In the genomic region with DNA sequence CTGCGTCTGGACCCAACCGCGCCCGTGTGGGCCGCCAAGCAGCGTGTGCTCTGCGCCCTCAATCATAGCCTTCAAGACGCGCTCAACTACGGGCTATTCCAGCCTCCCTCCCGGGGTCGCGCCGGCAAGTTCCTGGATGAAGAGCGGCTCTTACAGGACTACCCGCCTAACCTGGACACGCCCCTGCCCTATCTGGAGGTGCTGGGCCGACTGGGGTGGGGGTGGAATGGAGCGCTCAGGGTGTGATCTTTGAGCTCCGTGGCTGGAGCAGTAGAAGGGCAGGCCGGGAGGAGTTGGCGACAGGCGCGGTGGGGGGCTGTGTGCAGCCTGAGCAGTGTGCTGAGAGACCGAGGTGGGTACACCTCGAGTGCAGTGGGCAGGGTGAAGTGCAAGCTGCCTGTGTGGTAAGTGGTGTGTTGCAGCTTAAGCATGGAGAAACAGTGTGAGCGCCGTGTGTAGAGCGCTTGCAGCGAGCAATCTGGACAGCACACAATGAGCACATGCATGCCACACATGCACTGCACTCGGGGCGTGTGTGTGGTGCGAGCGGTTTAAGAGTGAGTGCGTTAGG, we compare ENCODE assay signal across 8 mouse cellular contexts. TPM values are rescaled to one million over a fixed set of nuclear protein-coding genes. Genes with fewer than 3 reads are reported as not detected.
DNase-seq lines count a peak whose midpoint lies in the region; ATAC-seq and TF ChIP-seq lines count a peak whose summit lies in the region.

No protein-coding gene starts in this region.

- H3ac ChIP-seq in myocyte (ENCODE audit: control insufficient read depth, insufficient read length): peak overlapping the region; percentile 51

- TF ChIP-seq CTCF in intestine, postnatal 0 days (IDR thresholded peaks at IDR 0.05; ENCODE audit: low read depth): no peak

- WGBS in kidney, embryonic 16.5 days: under 1% methylated on average over 35 of the region's 35 CpGs
- WGBS in intestine, postnatal 0 days: 2% methylated on average over 35 of the region's 35 CpGs

- no peak for DNase-seq in kidney, postnatal 14 days
- DNase-seq in brain, adult 2 months (ENCODE audit: low read depth, low spot score): peak; percentile 66
- no peak for DNase-seq in layer of hippocampus, adult 8-10 months (ENCODE audit: low spot score in 2 of 2)
- DNase-seq in frontal cortex, postnatal 36 days (ENCODE audit: low spot score in 2 of 2): no peak

- H3K27me3 ChIP-seq in kidney, embryonic 16.5 days (ENCODE audit: insufficient read depth, low read length): peaks cover 5% of the 10 kb centered on the region; the same call in 1 of the 2 replicates
- peaks cover 31% of the 10 kb centered on the region for H3K27me3 ChIP-seq in intestine, postnatal 0 days (replicated peaks; ENCODE audit: control insufficient read depth, insufficient read depth, low read length)
- H3K27me3 ChIP-seq in myocyte (ENCODE audit: control insufficient read depth, insufficient read depth, insufficient read length): peaks cover 10% of the 10 kb centered on the region

- H3K9ac ChIP-seq in kidney, embryonic 16.5 days (replicated peaks; ENCODE audit: low read length): peak overlapping the region; percentile 83
- 0 out of 2 replicates have a peak overlapping the region, but pooled peaks have one; percentile 55 for H3K9ac ChIP-seq in intestine, postnatal 0 days (ENCODE audit: low read depth, low read length)

- TF ChIP-seq POLR2A in myocyte (IDR thresholded peaks at IDR 0.05; ENCODE audit: insufficient read length, low read depth): no peak

- H3K4me3 ChIP-seq in kidney, embryonic 16.5 days (ENCODE audit: low read length): peak overlapping the region; percentile 69
- peak overlapping the region; percentile 67 for H3K4me3 ChIP-seq in intestine, postnatal 0 days (ENCODE audit: low read depth, low read length)
- peak overlapping the region; percentile 22 for H3K4me3 ChIP-seq in myocyte

- peaks cover 16% of the 10 kb centered on the region for H3K4me1 ChIP-seq in kidney, embryonic 16.5 days (ENCODE audit: insufficient read depth, low read length)
- H3K4me1 ChIP-seq in intestine, postnatal 0 days (replicated peaks; ENCODE audit: control insufficient read depth, insufficient read depth, low read length): no peaks in the 10 kb centered on the region

- no peaks in the 10 kb centered on the region for H3K9me3 ChIP-seq in kidney, embryonic 16.5 days (ENCODE audit: low read length)
- H3K9me3 ChIP-seq in intestine, postnatal 0 days (ENCODE audit: control insufficient read depth): no peaks in the 10 kb centered on the region

- peaks cover 6% of the 10 kb centered on the region; the same call in 1 of the 2 replicates for H3K36me3 ChIP-seq in kidney, embryonic 16.5 days (ENCODE audit: insufficient read depth, low read length)
- H3K36me3 ChIP-seq in intestine, postnatal 0 days (ENCODE audit: control insufficient read depth, insufficient read depth): no peaks in the 10 kb centered on the region
- H3K36me3 ChIP-seq in myocyte (ENCODE audit: control insufficient read depth, insufficient read depth): no peaks in the 10 kb centered on the region

- H3K27ac ChIP-seq in kidney, embryonic 16.5 days (ENCODE audit: low read length): no peak overlapping the region
- H3K27ac ChIP-seq in intestine, postnatal 0 days (ENCODE audit: low read depth, low read length): no peak overlapping the region

- peak overlapping the region; percentile 94 for H3K4me2 ChIP-seq in kidney, embryonic 16.5 days (replicated peaks; ENCODE audit: low read depth, low read length)
- H3K4me2 ChIP-seq in intestine, postnatal 0 days (replicated peaks; ENCODE audit: low read depth): peak overlapping the region; percentile 98
- peak overlapping the region; percentile 62 for H3K4me2 ChIP-seq in myocyte (ENCODE audit: low read depth)

- no peaks in the 10 kb centered on the region for H3K79me2 ChIP-seq in myocyte (ENCODE audit: control insufficient read depth, insufficient read depth)

- peak; percentile 39 for ATAC-seq in kidney, embryonic 16.5 days (ENCODE audit: low FRiP score, low TSS enrichment)
- ATAC-seq in erythroblast, adult 5-6 weeks (replicated peaks; ENCODE audit: low FRiP score, poor library complexity, severe bottlenecking): peak; percentile 35
- peak; percentile 5; the same call in 1 of the 2 replicates for ATAC-seq in intestine, postnatal 0 days

TF ChIP-seq in myocyte, 11 proteins besides CTCF, POLR2A, EP300 and RAD21:
- no peak for TF ChIP-seq SRF (IDR thresholded peaks at IDR 0.05; ENCODE audit: control insufficient read depth, insufficient read length, low read depth)
- TF ChIP-seq TCF12 (IDR thresholded peaks at IDR 0.05; ENCODE audit: insufficient read depth, poor library complexity, severe bottlenecking): no peak
- no peak for TF ChIP-seq REST (IDR thresholded peaks at IDR 0.05; ENCODE audit: insufficient read depth, insufficient read length)
- no peak for TF ChIP-seq MAX (IDR thresholded peaks at IDR 0.05; ENCODE audit: low read depth)
- no peak for TF ChIP-seq USF1 (IDR thresholded peaks at IDR 0.05; ENCODE audit: low read depth)
- no peak for TF ChIP-seq POLR2AphosphoS2 (IDR thresholded peaks at IDR 0.05; ENCODE audit: insufficient read length, low read depth)
- no peak for TF ChIP-seq E2F4 (IDR thresholded peaks at IDR 0.05; ENCODE audit: insufficient read depth)
- no peak for TF ChIP-seq MYOG (IDR thresholded peaks at IDR 0.05; ENCODE audit: control insufficient read depth in 1 of 3, insufficient read depth in 1 of 3, insufficient read length in 2 of 3, low read depth in 2 of 3)
- TF ChIP-seq TCF3 (IDR thresholded peaks at IDR 0.05; ENCODE audit: insufficient read length, low read depth): no peak
- TF ChIP-seq MYOD1 (IDR thresholded peaks at IDR 0.05; ENCODE audit: control insufficient read depth in 1 of 3, insufficient read length in 2 of 3, low read depth in 2 of 3): no peak
- no peak for TF ChIP-seq CEBPB (IDR thresholded peaks at IDR 0.05; ENCODE audit: insufficient read depth, poor library complexity, severe bottlenecking)

RNA-seq across cellular contexts. Expression of gene Shank3, which starts 0.9 kb away (rescaled TPM):
- 1.8 and 2.9 TPM in 2 replicates for polyA plus RNA-seq in kidney, embryonic 16.5 days (2015; fragmentation: Nextera tagmentation; extraction: Ambion mirVana)
- total RNA-seq in erythroblast, adult 5-6 weeks (2015; ENCODE audit: low replicate concordance): 0.63 and 0.77 TPM in 2 replicates
- 0.98 and 1.0 TPM in 2 replicates for total RNA-seq in erythroblast, adult 5-6 weeks (2017; ENCODE audit: low replicate concordance)
- 0.51 and 0.73 TPM in 2 replicates for polyA plus RNA-seq in intestine, postnatal 0 days (2015; fragmentation: Nextera tagmentation; extraction: Ambion mirVana)
- polyA plus RNA-seq in myocyte (2012; fragmentation: generic; extraction: Trizol): 1.4 TPM
- 100 to 1,000 TPM; 208 to 231 (median 223) TPM for total RNA-seq in layer of hippocampus, adult 8-10 months (2022)

RNA-seq across cellular contexts. Expression of gene Arsa, which starts 23.1 kb away (rescaled TPM):
- 19.2 and 21.1 TPM in 2 replicates for polyA plus RNA-seq in kidney, embryonic 16.5 days (2015; fragmentation: Nextera tagmentation; extraction: Ambion mirVana)
- 0.42 TPM in 1 of 2 replicates, not detected in the other for total RNA-seq in erythroblast, adult 5-6 weeks (2015; ENCODE audit: low replicate concordance)
- total RNA-seq in erythroblast, adult 5-6 weeks (2017; ENCODE audit: low replicate concordance): 1.5 and 2.2 TPM in 2 replicates
- polyA plus RNA-seq in intestine, postnatal 0 days (2015; fragmentation: Nextera tagmentation; extraction: Ambion mirVana): 32.0 and 36.2 TPM in 2 replicates
- polyA plus RNA-seq in myocyte (2012; fragmentation: generic; extraction: Trizol): 33.2 TPM
- 10 to 100 TPM; 30.9 to 38.1 (median 33.3) TPM for total RNA-seq in layer of hippocampus, adult 8-10 months (2022)

RNA-seq across cellular contexts. Expression of gene Mapk8ip2, which starts 46.6 kb away (rescaled TPM):
- 0.92 and 1.1 TPM in 2 replicates for polyA plus RNA-seq in kidney, embryonic 16.5 days (2015; fragmentation: Nextera tagmentation; extraction: Ambion mirVana)
- total RNA-seq in erythroblast, adult 5-6 weeks (2015; ENCODE audit: low replicate concordance): 0.19 and 0.21 TPM in 2 replicates
- total RNA-seq in erythroblast, adult 5-6 weeks (2017; ENCODE audit: low replicate concordance): 0.14 and 0.34 TPM in 2 replicates
- 1.9 and 2.0 TPM in 2 replicates for polyA plus RNA-seq in intestine, postnatal 0 days (2015; fragmentation: Nextera tagmentation; extraction: Ambion mirVana)
- polyA plus RNA-seq in myocyte (2012; fragmentation: generic; extraction: Trizol): 0.01 TPM
- 100 to 1,000 TPM; 249 to 297 (median 274) TPM for total RNA-seq in layer of hippocampus, adult 8-10 months (2022)
